Mouse (Mus musculus) hindbrain, embryonic 14.5 days (tissue): ENCODE results near the gene Clcn6. TPM values are rescaled to one million over a fixed set of nuclear protein-coding genes. Genes with fewer than 3 reads are reported as not detected.

Experiments
- ATAC-seq: fragments of 200-750 bp; cut with Nextera tagmentation; 2 replicates; pipeline ENCODE4 v1.8.0; 2017; ENCODE audit warnings: moderate number of reproducible peaks, mild to moderate bottlenecking, moderate TSS enrichment, moderate library complexity; ENCODE audit not compliant: low FRiP score
- DNase-seq: peaks from one replicate; pipeline ENCODE4 v3.0.0-alpha.2; 2015; ENCODE audit warnings: low spot score
- H3K27ac ChIP-seq: fragments of 300-500 bp; sonication (generic); 2 replicates; pipeline ENCODE4 v1.5.1; 2014; ENCODE audit warnings: mild to moderate bottlenecking, moderate library complexity
- H3K27me3 ChIP-seq: fragments of 300-500 bp; sonication (generic); 2 replicates; pipeline ENCODE4 v1.6.1; 2014; ENCODE audit warnings: mild to moderate bottlenecking, low read length, mixed read lengths; ENCODE audit not compliant: control insufficient read depth, insufficient read depth
- H3K36me3 ChIP-seq: fragments of 300-500 bp; sonication (generic); replicated peaks from 2 replicates; pipeline ENCODE4 v1.6.1; 2014; ENCODE audit not compliant: control insufficient read depth, insufficient read depth
- H3K4me1 ChIP-seq: fragments of 300-500 bp; sonication (generic); replicated peaks from 2 replicates; pipeline ENCODE4 v1.6.1; 2014; ENCODE audit warnings: antibody characterized with exemption, low read length, mixed read lengths; ENCODE audit not compliant: control insufficient read depth, insufficient read depth
- H3K4me2 ChIP-seq: fragments of 300-500 bp; sonication (generic); replicated peaks from 2 replicates; pipeline ENCODE4 v1.6.1; 2014; ENCODE audit warnings: mild to moderate bottlenecking, moderate library complexity
- H3K4me3 ChIP-seq: fragments of 300-500 bp; sonication (generic); replicated peaks from 2 replicates; pipeline ENCODE4 v1.5.1; 2014; ENCODE audit warnings: mild to moderate bottlenecking, low read length
- H3K9ac ChIP-seq: fragments of 300-500 bp; sonication (generic); 2 replicates; pipeline ENCODE4 v1.6.1; 2014
- H3K9me3 ChIP-seq: fragments of 300-500 bp; sonication (generic); 2 replicates; pipeline ENCODE4 v1.6.1; 2016; ENCODE audit warnings: low read length; ENCODE audit not compliant: control insufficient read depth
- WGBS: fragments of 180-500 bp; shearing (Covaris S2); extraction: QIAGEN DNeasy Blood & Tissue Kit; methylation state at CpG from one replicate; pipeline ENCODE4 v1.1.7; 2014; 5-methylcytosine and 5-hydroxymethylcytosine counted together
- polyA plus RNA-seq: library from polyadenylated mRNA; unstranded; fragments of >200 nt; fragmentation: Nextera tagmentation; extraction: Ambion mirVana; gene quantifications from 2 replicates; pipeline ENCODE4 v1.2.1, GENCODE M21; 2014

Clcn6 gene
- polyA plus RNA-seq, 1 experiment from 2014 or later, result 24.8 TPM

DNA sequence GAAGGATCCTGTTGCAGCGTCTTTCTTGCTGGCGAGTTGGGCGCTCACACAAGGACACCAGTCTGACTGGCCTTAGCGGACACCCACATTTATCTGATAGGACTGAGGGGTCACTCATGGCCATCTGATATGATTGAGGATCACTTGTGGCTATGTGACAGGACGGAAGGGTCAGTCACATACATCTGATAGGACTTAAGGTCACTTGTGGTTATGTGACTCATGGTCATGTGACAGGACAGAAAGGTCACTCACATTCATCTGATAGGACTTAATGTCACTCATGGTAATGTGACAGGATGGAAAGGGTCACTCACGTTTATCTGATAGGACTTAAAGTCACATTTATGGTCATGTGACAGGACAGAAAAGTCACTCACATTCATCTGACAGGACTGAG is 60.2 kb downstream of the Clcn6 start:
- WGBS, result 97% methylated on average over 6 of the region's 6 CpGs
- no peak overlapping the region for H3K27ac ChIP-seq
- no peaks in the 10 kb centered on the region for H3K9me3 ChIP-seq
- no peak overlapping the region for H3K4me3 ChIP-seq
- no peak for DNase-seq
- H3K9ac ChIP-seq, result no peak overlapping the region
- H3K36me3 ChIP-seq, result no peaks in the 10 kb centered on the region
- no peak overlapping the region for H3K4me2 ChIP-seq
- H3K27me3 ChIP-seq, result no peaks in the 10 kb centered on the region
- H3K4me1 ChIP-seq, result no peaks in the 10 kb centered on the region
- no peak for ATAC-seq

- Histone ChIP-seq H3K4me3 (no peak overlapping the region), H3K4me1 (no peaks in the 10 kb centered on the region), H3K27me3 (no peaks in the 10 kb centered on the region), H3K36me3 (no peaks in the 10 kb centered on the region), H3K9ac (no peak overlapping the region), H3K4me2 (no peak overlapping the region), H3K9me3 (no peaks in the 10 kb centered on the region), H3K27ac (no peak overlapping the region)
- DNase-seq (no peak), ATAC-seq (no peak)
- WGBS, result 86% methylated on average over 4 of the region's 4 CpGs
Measured at GRCm38 (mm10) chr4:147977726-147978125, 60.9 kb downstream of the Clcn6 start.

GRCm38 (mm10) chr4:147976237-147976636 is 62.4 kb downstream of the Clcn6 start:
- ATAC-seq (no peak), DNase-seq (no peak)
- 88% methylated on average over 3 of the region's 3 CpGs for WGBS
- no peaks in the 10 kb centered on the region for H3K4me1 ChIP-seq
- no peak overlapping the region for H3K9ac ChIP-seq
- no peak overlapping the region for H3K4me3 ChIP-seq
- H3K27ac ChIP-seq, result no peak overlapping the region
- H3K4me2 ChIP-seq, result no peak overlapping the region
- no peaks in the 10 kb centered on the region for H3K36me3 ChIP-seq
- H3K27me3 ChIP-seq, result no peaks in the 10 kb centered on the region
- no peaks in the 10 kb centered on the region for H3K9me3 ChIP-seq

DNA sequence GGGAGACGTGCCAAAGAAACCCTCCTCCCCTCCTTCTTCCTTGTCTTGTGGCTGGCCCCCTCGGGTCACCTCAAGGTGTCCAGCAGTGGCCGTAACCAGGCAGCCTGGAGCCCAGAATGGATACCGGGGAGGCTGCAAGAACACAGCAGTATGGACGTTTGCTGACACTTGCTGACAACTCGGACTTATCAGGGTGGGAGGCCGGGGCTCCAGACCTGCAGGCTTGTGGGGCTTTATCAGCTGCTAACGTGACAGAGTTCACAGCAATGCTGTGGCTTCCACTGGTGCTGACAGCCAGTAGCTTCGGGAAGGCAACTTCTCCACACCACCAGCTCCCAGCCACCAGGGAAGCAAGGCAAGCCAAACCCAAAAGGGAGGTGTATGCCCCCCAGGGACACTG is 69.3 kb downstream of the Clcn6 start:
- no peak overlapping the region for H3K9ac ChIP-seq
- H3K4me2 ChIP-seq, result no peak overlapping the region
- no peak overlapping the region for H3K4me3 ChIP-seq
- H3K9me3 ChIP-seq, result no peaks in the 10 kb centered on the region
- WGBS, result 59% methylated on average over 9 of the region's 9 CpGs
- ATAC-seq (no peak), DNase-seq (no peak)
- H3K36me3 ChIP-seq, result no peaks in the 10 kb centered on the region
- H3K27me3 ChIP-seq, result no peaks in the 10 kb centered on the region
- H3K4me1 ChIP-seq, result no peaks in the 10 kb centered on the region
- H3K27ac ChIP-seq, result no peak overlapping the region

GRCm38 (mm10) chr4:147968816-147969215 is 69.8 kb downstream of the Clcn6 start:
- H3K36me3 ChIP-seq, result no peaks in the 10 kb centered on the region
- no peak overlapping the region for H3K27ac ChIP-seq
- H3K4me3 ChIP-seq, result no peak overlapping the region
- H3K4me2 ChIP-seq, result no peak overlapping the region
- H3K4me1 ChIP-seq, result no peaks in the 10 kb centered on the region
- WGBS, result 75% methylated on average over 2 of the region's 2 CpGs
- no peak overlapping the region for H3K9ac ChIP-seq
- no peaks in the 10 kb centered on the region for H3K27me3 ChIP-seq
- DNase-seq (no peak), ATAC-seq (no peak)
- H3K9me3 ChIP-seq, result no peaks in the 10 kb centered on the region

DNA sequence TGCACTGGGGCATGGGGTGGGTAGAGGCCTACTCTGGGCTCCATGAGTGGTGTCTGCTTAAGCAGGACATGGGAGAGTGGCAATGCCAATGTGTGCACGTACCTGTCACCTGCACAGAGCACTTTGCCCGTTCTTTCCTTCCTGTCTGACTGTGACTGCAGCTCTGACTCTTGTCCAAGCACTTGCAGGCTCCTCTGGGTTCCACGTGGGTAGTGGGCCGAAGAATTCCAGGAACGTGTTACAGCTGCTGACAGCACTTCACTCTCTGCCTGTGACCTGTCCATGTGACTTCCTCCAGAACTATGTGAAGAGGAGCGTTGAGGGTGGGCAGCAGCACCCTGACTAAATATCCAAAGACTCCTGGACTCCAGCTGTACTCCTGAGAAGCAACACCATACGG is 72.9 kb downstream of the Clcn6 start:
- Histone ChIP-seq H3K27me3 (no peaks in the 10 kb centered on the region), H3K9ac (no peak overlapping the region), H3K9me3 (no peaks in the 10 kb centered on the region), H3K4me3 (no peak overlapping the region), H3K4me1 (no peaks in the 10 kb centered on the region), H3K36me3 (no peaks in the 10 kb centered on the region), H3K4me2 (no peak overlapping the region), H3K27ac (no peak overlapping the region)
- DNase-seq (no peak), ATAC-seq (no peak)
- WGBS, result 80% methylated on average over 7 of the region's 7 CpGs

- 87% methylated on average over 15 of the region's 15 CpGs for WGBS
Measured at GRCm38 (mm10) chr4:147963623-147964022, 75.0 kb downstream of the Clcn6 start.

DNA sequence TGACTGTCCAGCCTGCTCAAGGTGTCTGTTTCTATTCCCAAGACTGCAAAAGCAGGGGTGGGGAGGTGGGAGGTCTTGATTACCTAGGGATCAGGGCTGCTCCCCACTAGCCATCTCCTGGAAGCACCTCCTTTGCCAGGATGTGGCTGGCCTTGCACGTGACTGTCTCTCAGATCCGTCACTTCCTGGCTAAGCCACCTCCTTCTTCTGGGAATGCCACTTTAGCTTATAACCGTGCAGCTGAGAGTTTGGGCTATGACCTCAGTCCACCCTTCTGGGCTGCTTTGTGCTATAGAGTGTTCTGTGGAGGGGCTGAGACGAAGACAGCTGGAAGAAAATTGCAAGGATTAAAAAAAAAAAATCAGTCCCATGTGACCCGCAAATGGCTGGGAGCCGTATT is 75.8 kb downstream of the Clcn6 start:
- WGBS, result 67% methylated on average over 6 of the region's 6 CpGs
- H3K4me2 ChIP-seq, result no peak overlapping the region
- no peak overlapping the region for H3K4me3 ChIP-seq
- H3K36me3 ChIP-seq, result no peaks in the 10 kb centered on the region
- H3K27me3 ChIP-seq, result no peaks in the 10 kb centered on the region
- DNase-seq (no peak), ATAC-seq (no peak)
- no peak overlapping the region for H3K9ac ChIP-seq
- no peaks in the 10 kb centered on the region for H3K4me1 ChIP-seq
- no peaks in the 10 kb centered on the region for H3K9me3 ChIP-seq
- no peak overlapping the region for H3K27ac ChIP-seq

More at GRCm38 (mm10) chr4:147963623-147964022, 75.0 kb downstream of the Clcn6 start:
- Histone ChIP-seq H3K36me3 (no peaks in the 10 kb centered on the region), H3K27ac (no peak overlapping the region), H3K27me3 (no peaks in the 10 kb centered on the region), H3K9me3 (no peaks in the 10 kb centered on the region), H3K4me2 (no peak overlapping the region), H3K4me1 (no peaks in the 10 kb centered on the region), H3K9ac (no peak overlapping the region), H3K4me3 (no peak overlapping the region)
- ATAC-seq (no peak), DNase-seq (no peak)

DNA sequence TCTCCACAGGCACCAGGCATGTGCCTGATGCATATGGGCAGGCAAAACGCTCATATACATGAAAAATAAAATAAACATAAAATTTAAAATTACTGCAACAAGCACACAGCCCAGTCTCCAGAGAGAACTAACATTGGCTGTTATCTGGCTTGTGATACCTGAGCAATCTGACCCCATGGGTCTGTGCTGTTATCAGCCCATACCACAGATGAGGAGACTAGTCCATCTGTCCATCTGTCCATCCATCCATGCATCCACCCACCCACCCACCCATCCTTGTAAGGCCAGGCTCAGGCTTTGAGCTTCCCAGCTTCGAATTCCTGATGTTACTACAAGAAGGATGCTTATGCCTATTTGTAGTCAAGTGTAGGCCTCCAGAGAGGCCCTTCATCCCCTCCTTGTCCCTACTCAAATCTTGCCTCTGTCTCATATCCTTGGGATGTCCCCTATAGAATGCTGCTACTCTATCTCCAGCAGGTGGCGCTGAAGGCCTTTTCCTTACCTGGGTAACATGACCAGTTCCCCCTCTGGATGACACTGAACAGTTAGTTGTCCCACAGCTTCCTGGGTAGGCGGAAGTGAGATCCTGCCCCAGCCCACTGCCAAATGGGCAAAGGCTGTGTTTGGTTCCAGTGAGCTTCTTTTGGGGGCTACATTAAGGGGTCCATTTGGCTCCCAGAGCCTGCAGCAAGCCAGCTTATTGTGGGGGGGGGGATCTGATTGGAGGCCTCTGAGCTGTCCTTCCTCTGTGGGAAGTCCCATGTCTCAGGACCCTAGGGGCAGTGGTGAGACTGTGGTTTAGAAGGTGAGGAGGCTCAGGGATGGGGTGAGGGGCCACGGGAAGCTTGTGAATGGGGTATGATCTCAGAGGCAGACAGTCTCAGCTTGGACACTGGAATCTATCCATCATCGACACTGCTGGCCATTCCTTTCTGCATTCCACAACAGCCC is 78.5 kb downstream of the Clcn6 start:
- no peak overlapping the region for H3K9ac ChIP-seq
- H3K36me3 ChIP-seq, result no peaks in the 10 kb centered on the region
- H3K27ac ChIP-seq, result no peak overlapping the region
- ATAC-seq (peak; percentile 78), DNase-seq (peak; percentile 84)
- no peaks in the 10 kb centered on the region for H3K4me1 ChIP-seq
- H3K9me3 ChIP-seq, result no peaks in the 10 kb centered on the region
- 43% methylated on average over 6 of the region's 6 CpGs for WGBS
- H3K27me3 ChIP-seq, result no peaks in the 10 kb centered on the region
- no peak overlapping the region for H3K4me3 ChIP-seq
- no peak overlapping the region for H3K4me2 ChIP-seq
